Mouse (Mus musculus) ES-Bruce4 (cell line): ENCODE measurements around the gene Ndufaf8. TPM values are rescaled to one million over a fixed set of nuclear protein-coding genes. Genes with fewer than 3 reads are reported as not detected.

Source experiments
- H3K27ac ChIP-seq: 2 replicates; pipeline ENCODE4 v1.5.1; 2012; ENCODE audit warnings: low read length, inconsistent platforms; ENCODE audit not compliant: insufficient read depth
- H3K27me3 ChIP-seq: 2 replicates; pipeline ENCODE4 v1.6.1; 2012; ENCODE audit warnings: mild to moderate bottlenecking, low read length, inconsistent platforms; ENCODE audit not compliant: control insufficient read depth, poor library complexity, insufficient read depth, severe bottlenecking
- H3K36me3 ChIP-seq: 2 replicates; pipeline ENCODE4 v1.6.1; 2012; ENCODE audit warnings: inconsistent platforms, mild to moderate bottlenecking, low read length, moderate library complexity; ENCODE audit not compliant: control insufficient read depth, poor library complexity, insufficient read depth, severe bottlenecking
- H3K4me1 ChIP-seq: one replicate; pipeline ENCODE4 v1.8.1; 2011; ENCODE audit warnings: low read length; ENCODE audit not compliant: control insufficient read depth, insufficient read depth
- H3K4me3 ChIP-seq: 2 replicates; pipeline ENCODE4 v1.5.1; 2011; ENCODE audit warnings: low read depth, mild to moderate bottlenecking, low read length
- H3K9ac ChIP-seq: 2 replicates; pipeline ENCODE4 v1.6.1; 2012; ENCODE audit warnings: low read depth, mild to moderate bottlenecking, inconsistent platforms; ENCODE audit not compliant: poor library complexity, severe bottlenecking
- H3K9me3 ChIP-seq: replicated peaks from 2 replicates; pipeline ENCODE4 v1.6.1; 2012; ENCODE audit warnings: mild to moderate bottlenecking, low read length, inconsistent platforms; ENCODE audit not compliant: control insufficient read depth, poor library complexity, insufficient read depth, severe bottlenecking
- CTCF ChIP-seq: IDR thresholded peaks from one replicate; pipeline ENCODE4 v1.8.1; 2011; ENCODE audit warnings: low read depth, low read length
- EP300 ChIP-seq: IDR thresholded peaks from 2 replicates; pipeline ENCODE4 v1.6.1; 2011; ENCODE audit warnings: low read depth, low read length; ENCODE audit not compliant: insufficient read depth
- POLR2A ChIP-seq: IDR thresholded peaks from one replicate; pipeline ENCODE4 v1.8.1; 2011; ENCODE audit warnings: low read length; ENCODE audit not compliant: insufficient read depth
- polyA plus RNA-seq: library from polyadenylated mRNA; stranded (reverse); fragments of >200 nt; gene quantifications from 2 replicates; pipeline ENCODE4 v1.2.4, GENCODE M21; 2011; ENCODE audit warnings: low read depth; ENCODE audit not compliant: missing spikeins, insufficient read depth, insufficient read length

The Ndufaf8 gene
- polyA plus RNA-seq, 1 experiment: 17.2 TPM

- no peak overlapping the region for H3K4me3 ChIP-seq
- H3K27ac ChIP-seq: no peak overlapping the region
- H3K9ac ChIP-seq: no peak overlapping the region
- no peaks in the 10 kb centered on the region for H3K9me3 ChIP-seq
- no peaks in the 10 kb centered on the region for H3K27me3 ChIP-seq
- peaks cover 2% of the 10 kb centered on the region for H3K4me1 ChIP-seq
- peaks cover 5% of the 10 kb centered on the region; the same call in 1 of the 2 replicates for H3K36me3 ChIP-seq
- TF ChIP-seq EP300: no peak
- peak; percentile 92 for TF ChIP-seq CTCF
- no peak for TF ChIP-seq POLR2A
Observed at GRCm38 (mm10) chr11:120111033-120111432, 12.3 kb downstream of the Ndufaf8 start.

GRCm38 (mm10) chr11:120112136-120112535 is 13.4 kb downstream of the Ndufaf8 start:
- Histone ChIP-seq H3K36me3 (peaks cover 5% of the 10 kb centered on the region; the same call in 1 of the 2 replicates), H3K27ac (no peak overlapping the region), H3K9me3 (no peaks in the 10 kb centered on the region), H3K9ac (no peak overlapping the region), H3K4me3 (no peak overlapping the region), H3K27me3 (no peaks in the 10 kb centered on the region), H3K4me1 (peaks cover 2% of the 10 kb centered on the region)
- TF ChIP-seq EP300 (no peak), CTCF (no peak), POLR2A (no peak)

- TF ChIP-seq EP300 (no peak), CTCF (no peak), POLR2A (no peak)
- H3K9ac ChIP-seq: no peak overlapping the region
Observed at GRCm38 (mm10) chr11:120114488-120115215, 15.9 kb downstream of the Ndufaf8 start.

GRCm38 (mm10) chr11:120117626-120118025 is 18.9 kb downstream of the Ndufaf8 start:
- Histone ChIP-seq H3K4me3 (no peak overlapping the region), H3K9ac (no peak overlapping the region), H3K4me1 (no peaks in the 10 kb centered on the region), H3K27me3 (no peaks in the 10 kb centered on the region), H3K27ac (no peak overlapping the region), H3K36me3 (0 out of 2 replicates have a peak, but pooled peaks cover 3% of the 10 kb centered on the region), H3K9me3 (no peaks in the 10 kb centered on the region)
- TF ChIP-seq EP300 (no peak), POLR2A (no peak), CTCF (no peak)

More at GRCm38 (mm10) chr11:120114488-120115215, 15.9 kb downstream of the Ndufaf8 start:
- Histone ChIP-seq H3K4me1 (peaks cover 2% of the 10 kb centered on the region), H3K4me3 (no peak overlapping the region), H3K27ac (no peak overlapping the region), H3K36me3 (peaks cover 5% of the 10 kb centered on the region; the same call in 1 of the 2 replicates), H3K9me3 (no peaks in the 10 kb centered on the region), H3K27me3 (no peaks in the 10 kb centered on the region)

- Histone ChIP-seq H3K27me3 (no peaks in the 10 kb centered on the region), H3K4me3 (no peak overlapping the region), H3K27ac (no peak overlapping the region), H3K36me3 (0 out of 2 replicates have a peak, but pooled peaks cover 3% of the 10 kb centered on the region), H3K9ac (no peak overlapping the region), H3K4me1 (no peaks in the 10 kb centered on the region), H3K9me3 (no peaks in the 10 kb centered on the region)
- TF ChIP-seq POLR2A (no peak), CTCF (no peak), EP300 (no peak)
Observed at GRCm38 (mm10) chr11:120119108-120119507, 20.4 kb downstream of the Ndufaf8 start.

GRCm38 (mm10) chr11:120119936-120120541 is 21.3 kb downstream of the Ndufaf8 start:
- Histone ChIP-seq H3K36me3 (0 out of 2 replicates have a peak, but pooled peaks cover 3% of the 10 kb centered on the region), H3K27ac (no peak overlapping the region), H3K27me3 (no peaks in the 10 kb centered on the region), H3K9me3 (no peaks in the 10 kb centered on the region), H3K9ac (no peak overlapping the region), H3K4me1 (no peaks in the 10 kb centered on the region), H3K4me3 (no peak overlapping the region)
- TF ChIP-seq POLR2A: no peak
- TF ChIP-seq CTCF: no peak
- TF ChIP-seq EP300: no peak
